Mouse (Mus musculus) spleen, adult 2 months (tissue): ENCODE data around the gene C030005K15Rik. TPM values are rescaled to one million over a fixed set of nuclear protein-coding genes. Genes with fewer than 3 reads are reported as not detected.

ENCODE experiments used
- DNase-seq, 2 experiments: peaks; one replicate each; pipeline versions ENCODE4 v3.0.0 to v3.0.0-alpha.2; 2012 to 2021; ENCODE audit warnings: low spot score in 2 of 2, low read depth in 1 of 2
- H3K27ac ChIP-seq: fragments of 200-500 bp; 2 replicates; pipeline ENCODE4 v1.5.1; 2012; ENCODE audit warnings: low read length, inconsistent platforms; ENCODE audit not compliant: insufficient read depth
- H3K27me3 ChIP-seq: fragments of 200-500 bp; 2 replicates; pipeline ENCODE4 v1.6.1; 2012; ENCODE audit warnings: mild to moderate bottlenecking, moderate library complexity, low read length, inconsistent platforms; ENCODE audit not compliant: control insufficient read depth, insufficient read depth
- H3K36me3 ChIP-seq: fragments of 200-500 bp; 2 replicates; pipeline ENCODE4 v1.6.1; 2012; ENCODE audit warnings: mild to moderate bottlenecking, low read length, inconsistent platforms; ENCODE audit not compliant: control insufficient read depth, insufficient read depth
- H3K4me1 ChIP-seq: fragments of 200-500 bp; 2 replicates; pipeline ENCODE4 v1.6.1; 2011; ENCODE audit warnings: inconsistent platforms; ENCODE audit not compliant: control insufficient read depth, insufficient read depth, insufficient read length
- H3K4me3 ChIP-seq: fragments of 200-500 bp; 2 replicates; pipeline ENCODE4 v1.5.1; 2011; ENCODE audit warnings: mild to moderate bottlenecking, inconsistent platforms; ENCODE audit not compliant: insufficient read depth, insufficient read length; ENCODE audit errors: extremely low read depth
- CTCF ChIP-seq: fragments of 200-500 bp; IDR thresholded peaks from 2 replicates; pipeline ENCODE4 v1.5.1; 2011; ENCODE audit warnings: mild to moderate bottlenecking, inconsistent platforms; ENCODE audit not compliant: insufficient read depth, insufficient read length, insufficient replicate concordance; ENCODE audit errors: extremely low read depth
- POLR2A ChIP-seq: fragments of 200-500 bp; IDR thresholded peaks from 2 replicates; pipeline ENCODE4 v1.6.1; 2011; ENCODE audit warnings: low read depth, low read length, inconsistent platforms
- WGBS: fragments of 180-500 bp; shearing (Covaris S2); methylation state at CpG from one replicate; pipeline ENCODE4 v1.1.7; 2018; 5-methylcytosine and 5-hydroxymethylcytosine counted together
- polyA plus RNA-seq: library from polyadenylated mRNA; depleted of rRNA; stranded (reverse); fragments of >200 nt; gene quantifications from 2 replicates; pipeline ENCODE4 v1.2.3, GENCODE M21; 2012; rRNA removed

C030005K15Rik gene
- polyA plus RNA-seq, 1 experiment = not detected

- 84% methylated on average over 3 of the region's 3 CpGs for WGBS
Measured at GRCm38 (mm10) chr10:97689425-97689824, 37.1 kb downstream of the C030005K15Rik start.

GRCm38 (mm10) chr10:97687198-97687597, 39.4 kb downstream of the C030005K15Rik start:
- H3K4me3 ChIP-seq = no peak overlapping the region
- no peak overlapping the region for H3K27ac ChIP-seq
- no peaks in the 10 kb centered on the region for H3K27me3 ChIP-seq
- no peak for DNase-seq
- WGBS = 96% methylated on average over 1 of the region's 1 CpGs
- H3K36me3 ChIP-seq = no peaks in the 10 kb centered on the region
- TF ChIP-seq POLR2A (no peak), CTCF (no peak)
- H3K4me1 ChIP-seq = no peaks in the 10 kb centered on the region

More at GRCm38 (mm10) chr10:97689425-97689824, 37.1 kb downstream of the C030005K15Rik start:
- Histone ChIP-seq H3K27ac (no peak overlapping the region), H3K27me3 (no peaks in the 10 kb centered on the region), H3K4me1 (no peaks in the 10 kb centered on the region), H3K36me3 (no peaks in the 10 kb centered on the region), H3K4me3 (no peak overlapping the region)
- DNase-seq = no peak
- no peak for TF ChIP-seq POLR2A
- TF ChIP-seq CTCF = no peak

- Histone ChIP-seq H3K27me3 (no peaks in the 10 kb centered on the region), H3K36me3 (no peaks in the 10 kb centered on the region), H3K27ac (no peak overlapping the region), H3K4me1 (no peaks in the 10 kb centered on the region), H3K4me3 (no peak overlapping the region)
- no peak for TF ChIP-seq POLR2A
- TF ChIP-seq CTCF = no peak
- no peak for DNase-seq
Measured at GRCm38 (mm10) chr10:97682981-97683380, 43.6 kb downstream of the C030005K15Rik start.

Other genes with a start within 250 kb of the C030005K15Rik start
- gene Dcn, start 247.1 kb downstream of the C030005K15Rik start, polyA plus RNA-seq = 13.3 and 13.4 TPM in 2 replicates
- gene Lum, start 161.6 kb downstream of the C030005K15Rik start, polyA plus RNA-seq = 0.21 and 0.34 TPM in 2 replicates
- not detected in 2 replicates for gene Kera, start 119.9 kb downstream of the C030005K15Rik start, polyA plus RNA-seq
- gene Epyc, start 82.7 kb downstream of the C030005K15Rik start, polyA plus RNA-seq = not detected in 2 replicates
- not detected in 2 replicates for gene Ccer1, start 33.7 kb downstream of the C030005K15Rik start, polyA plus RNA-seq